Mouse (Mus musculus) adrenal gland (tissue): ENCODE results near the gene Oxsr1.
"Not testable (repeated sequence)": the region's sequence is repeated elsewhere in the genome, so short reads cannot be mapped to it uniquely, and the experiment has no call there.

Source experiments
- intact Hi-C: fragments of 180-260 bp; cut with DNase I; formaldehyde crosslinking; loops from one replicate; pipeline ENCODE4 v1.15.1; 2025

The Oxsr1 gene

GRCm38 (mm10) chr9:119280894-119281682 lies 41.1 kb downstream of the Oxsr1 start:
- intact Hi-C loops, result no loop called here

- intact Hi-C loops, result no loop called here
These were observed 44.2 kb downstream of the Oxsr1 start for GRCm38 (mm10) chr9:119278031-119278430.

GRCm38 (mm10) chr9:119276321-119276720 lies 45.9 kb downstream of the Oxsr1 start:
- intact Hi-C loops, result no loop called here

- intact Hi-C loops, result not testable (repeated sequence)
These were observed 47.4 kb downstream of the Oxsr1 start for GRCm38 (mm10) chr9:119274814-119275213.

- intact Hi-C loops, result no loop called here
These were observed 50.7 kb downstream of the Oxsr1 start for GRCm38 (mm10) chr9:119271496-119271895.

- intact Hi-C loops, result no loop called here
These were observed 53.6 kb downstream of the Oxsr1 start for GRCm38 (mm10) chr9:119268588-119269145.

- intact Hi-C loops, result no loop called here
These were observed 54.1 kb downstream of the Oxsr1 start for GRCm38 (mm10) chr9:119268120-119268519.

- intact Hi-C loops, result not testable (repeated sequence)
These were observed 56.2 kb downstream of the Oxsr1 start for GRCm38 (mm10) chr9:119266121-119266395.

GRCm38 (mm10) chr9:119265373-119266120 lies 56.7 kb downstream of the Oxsr1 start:
- intact Hi-C loops, result not testable (repeated sequence)

GRCm38 (mm10) chr9:119263067-119263466 lies 59.2 kb downstream of the Oxsr1 start:
- intact Hi-C loops, result no loop called here

- intact Hi-C loops, result no loop called here
These were observed 61.4 kb downstream of the Oxsr1 start for GRCm38 (mm10) chr9:119260825-119261224.

- intact Hi-C loops, result no loop called here
These were observed 63.4 kb downstream of the Oxsr1 start for GRCm38 (mm10) chr9:119258785-119259184.

- intact Hi-C loops, result no loop called here
These were observed 64.1 kb downstream of the Oxsr1 start for GRCm38 (mm10) chr9:119258128-119258527.

- intact Hi-C loops, result no loop called here
These were observed 66.1 kb downstream of the Oxsr1 start for GRCm38 (mm10) chr9:119256161-119256560.

GRCm38 (mm10) chr9:119255096-119255495 lies 67.1 kb downstream of the Oxsr1 start:
- intact Hi-C loops, result no loop called here

- intact Hi-C loops, result no loop called here
These were observed 68.0 kb downstream of the Oxsr1 start for GRCm38 (mm10) chr9:119254187-119254586.

- intact Hi-C loops, result no loop called here
These were observed 74.2 kb downstream of the Oxsr1 start for GRCm38 (mm10) chr9:119247996-119248395.

- intact Hi-C loops, result no loop called here
These were observed 75.4 kb downstream of the Oxsr1 start for GRCm38 (mm10) chr9:119246826-119247225.

GRCm38 (mm10) chr9:119243981-119244380 lies 78.2 kb downstream of the Oxsr1 start:
- intact Hi-C loops, result no loop called here

- intact Hi-C loops, result no loop called here
These were observed 80.9 kb downstream of the Oxsr1 start for GRCm38 (mm10) chr9:119241169-119241865.

GRCm38 (mm10) chr9:119240286-119240997 lies 81.8 kb downstream of the Oxsr1 start:
- intact Hi-C loops, result no loop called here
